Comparison of ENCODE assay signal across 9 mouse cellular contexts in the genomic region with DNA sequence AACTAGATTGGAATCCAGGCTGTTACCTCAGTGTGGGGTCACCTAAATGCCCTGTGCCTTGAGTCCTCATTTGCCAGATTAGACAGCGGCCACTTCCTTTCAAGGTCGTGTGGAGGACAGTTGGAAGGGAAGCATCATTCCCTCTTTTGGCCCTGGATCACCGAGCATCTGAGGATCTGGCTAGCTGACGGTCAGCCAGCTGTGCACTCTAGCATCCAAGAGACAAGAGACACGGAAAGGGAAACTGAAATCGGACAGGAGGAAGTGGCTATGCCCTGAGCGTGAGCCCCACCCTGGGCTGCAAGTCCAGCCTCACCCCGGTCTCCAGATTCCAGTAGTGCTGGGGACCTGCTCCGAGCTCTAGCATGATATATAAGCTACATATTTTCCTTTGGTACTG. TPM values are rescaled to one million over a fixed set of nuclear protein-coding genes. Genes with fewer than 3 reads are reported as not detected.
A peak's percentile ranks its signal among the peaks of the same experiment; 100 is the strongest.
DNase-seq lines count a peak whose midpoint lies in the region; ATAC-seq and TF ChIP-seq lines count a peak whose summit lies in the region.
"Had no signal": no experiment of that assay in that cellular context is flagged by ENCODE, and none has a peak within 500 bp of the region (broad histone marks: within the 10 kb centered on the region; RNA-seq: fewer than 3 reads in every experiment).

No protein-coding gene starts in this region.

- no peak overlapping the region for H3K27ac ChIP-seq in kidney, embryonic 14.5 days (ENCODE audit: low read depth, low read length)
- H3K27ac ChIP-seq in forebrain, postnatal 0 days (ENCODE audit: low read depth, low read length): no peak overlapping the region
- H3K27ac ChIP-seq in intestine, embryonic 15.5 days: 0 out of 2 replicates have a peak overlapping the region, but pooled peaks have one; percentile 42
- peak overlapping the region; percentile 76 for H3K27ac ChIP-seq in midbrain, embryonic 15.5 days

- ATAC-seq in kidney, embryonic 14.5 days (ENCODE audit: low FRiP score, low TSS enrichment): no peak
- no peak for ATAC-seq in forebrain, postnatal 0 days
- no peak for ATAC-seq in intestine, embryonic 15.5 days
- no peak for ATAC-seq in midbrain, embryonic 15.5 days (replicated peaks)

- WGBS in kidney, embryonic 14.5 days: 60% methylated on average over 9 of the region's 9 CpGs
- WGBS in forebrain, postnatal 0 days: 67% methylated on average over 9 of the region's 9 CpGs
- 55% methylated on average over 9 of the region's 9 CpGs for WGBS in intestine, embryonic 15.5 days
- WGBS in midbrain, embryonic 15.5 days: 71% methylated on average over 9 of the region's 9 CpGs

- no peaks in the 10 kb centered on the region for H3K9me3 ChIP-seq in kidney, embryonic 14.5 days (ENCODE audit: control insufficient read depth, low read length)
- H3K9me3 ChIP-seq in forebrain, postnatal 0 days (ENCODE audit: low read length): no peaks in the 10 kb centered on the region
- no peaks in the 10 kb centered on the region for H3K9me3 ChIP-seq in intestine, embryonic 15.5 days
- no peaks in the 10 kb centered on the region for H3K9me3 ChIP-seq in midbrain, embryonic 15.5 days

- peaks cover 21% of the 10 kb centered on the region for H3K4me1 ChIP-seq in kidney, embryonic 14.5 days (ENCODE audit: control insufficient read depth, insufficient read depth, low read length)
- peaks cover 5% of the 10 kb centered on the region; the same call in 1 of the 2 replicates for H3K4me1 ChIP-seq in forebrain, postnatal 0 days (ENCODE audit: insufficient read depth)
- peaks cover 21% of the 10 kb centered on the region for H3K4me1 ChIP-seq in intestine, embryonic 15.5 days (replicated peaks)
- H3K4me1 ChIP-seq in midbrain, embryonic 15.5 days: peaks cover 61% of the 10 kb centered on the region

- no peak overlapping the region for H3K4me2 ChIP-seq in kidney, embryonic 14.5 days (replicated peaks; ENCODE audit: low read depth, low read length)
- H3K4me2 ChIP-seq in forebrain, postnatal 0 days (ENCODE audit: low read depth): no peak overlapping the region; the same call in 1 of the 2 replicates
- H3K4me2 ChIP-seq in intestine, embryonic 15.5 days (replicated peaks): no peak overlapping the region
- H3K4me2 ChIP-seq in midbrain, embryonic 15.5 days: peak overlapping the region; percentile 56; the same call in 1 of the 2 replicates

- no peaks in the 10 kb centered on the region; the same call in 1 of the 2 replicates for H3K27me3 ChIP-seq in kidney, embryonic 14.5 days (ENCODE audit: control insufficient read depth, insufficient read depth, low read length)
- H3K27me3 ChIP-seq in forebrain, postnatal 0 days (ENCODE audit: insufficient read depth, low read length): no peaks in the 10 kb centered on the region
- H3K27me3 ChIP-seq in intestine, embryonic 15.5 days (replicated peaks): no peaks in the 10 kb centered on the region
- no peaks in the 10 kb centered on the region for H3K27me3 ChIP-seq in midbrain, embryonic 15.5 days (replicated peaks)

- H3K4me3 ChIP-seq in kidney, embryonic 14.5 days (ENCODE audit: low read length): no peak overlapping the region
- H3K4me3 ChIP-seq in forebrain, postnatal 0 days (ENCODE audit: low read depth, low read length): no peak overlapping the region
- H3K4me3 ChIP-seq in intestine, embryonic 15.5 days (replicated peaks): no peak overlapping the region
- no peak overlapping the region for H3K4me3 ChIP-seq in midbrain, embryonic 15.5 days

- H3K36me3 ChIP-seq in kidney, embryonic 14.5 days (ENCODE audit: control insufficient read depth, insufficient read depth, low read length): no peaks in the 10 kb centered on the region
- no peaks in the 10 kb centered on the region for H3K36me3 ChIP-seq in forebrain, postnatal 0 days (ENCODE audit: insufficient read depth)
- no peaks in the 10 kb centered on the region for H3K36me3 ChIP-seq in intestine, embryonic 15.5 days
- H3K36me3 ChIP-seq in midbrain, embryonic 15.5 days (replicated peaks): no peaks in the 10 kb centered on the region

- peak; percentile 39 for DNase-seq in kidney, adult 18-20 months
- DNase-seq in forebrain, postnatal 0 days: no peak
- no peak for DNase-seq in spleen, postnatal 10 days (ENCODE audit: low spot score in 2 of 2)
- DNase-seq in natural killer cell, adult 2 months (ENCODE audit: low spot score in 2 of 2): no peak
- no peak for DNase-seq in yolk sac, embryonic 10.5 days (ENCODE audit: low spot score)

- TF ChIP-seq CTCF in forebrain, postnatal 0 days (IDR thresholded peaks at IDR 0.05; ENCODE audit: low read depth): no peak

- no peak overlapping the region for H3K9ac ChIP-seq in kidney, embryonic 14.5 days (ENCODE audit: low read depth, low read length)
- H3K9ac ChIP-seq in forebrain, postnatal 0 days: peak overlapping the region; percentile 59; the same call in 1 of the 2 replicates
- no peak overlapping the region for H3K9ac ChIP-seq in intestine, embryonic 15.5 days
- H3K9ac ChIP-seq in midbrain, embryonic 15.5 days: no peak overlapping the region

RNA-seq across cellular contexts. Expression of a gene that starts 39.4 kb away (rescaled TPM):
- polyA plus RNA-seq in kidney, embryonic 14.5 days (2014; fragmentation: Nextera tagmentation; extraction: Ambion mirVana): not detected in 2 replicates
- total RNA-seq in forebrain, postnatal 0 days (2014; rRNA removed): not detected in 2 replicates
- not detected in 2 replicates for polyA plus RNA-seq in forebrain, postnatal 0 days (2015; fragmentation: Nextera tagmentation; extraction: Ambion mirVana)
- polyA plus RNA-seq in intestine, embryonic 15.5 days (2015; fragmentation: Nextera tagmentation; extraction: Ambion mirVana): 7.8 TPM in 2 replicates
- not detected in 2 replicates for polyA plus RNA-seq in midbrain, embryonic 15.5 days (2015; fragmentation: Nextera tagmentation; extraction: Ambion mirVana)

RNA-seq across cellular contexts. Expression of a gene that starts 51.4 kb away (rescaled TPM):
- polyA plus RNA-seq in kidney, embryonic 14.5 days (2014; fragmentation: Nextera tagmentation; extraction: Ambion mirVana): not detected in 2 replicates
- total RNA-seq in forebrain, postnatal 0 days (2014; rRNA removed): 6.6 TPM in 1 of 2 replicates, not detected in the other
- 0.55 and 0.99 TPM in 2 replicates for polyA plus RNA-seq in forebrain, postnatal 0 days (2015; fragmentation: Nextera tagmentation; extraction: Ambion mirVana)
- 0.39 and 0.40 TPM in 2 replicates for polyA plus RNA-seq in intestine, embryonic 15.5 days (2015; fragmentation: Nextera tagmentation; extraction: Ambion mirVana)
- 0.14 and 0.15 TPM in 2 replicates for polyA plus RNA-seq in midbrain, embryonic 15.5 days (2015; fragmentation: Nextera tagmentation; extraction: Ambion mirVana)
- total RNA-seq: gastrocnemius, postnatal 4 days had no signal

RNA-seq across cellular contexts. Expression of a gene that starts 52.7 kb away (rescaled TPM):
- polyA plus RNA-seq in kidney, embryonic 14.5 days (2014; fragmentation: Nextera tagmentation; extraction: Ambion mirVana): 57.6 and 64.6 TPM in 2 replicates
- total RNA-seq in forebrain, postnatal 0 days (2014; rRNA removed): 391 and 470 TPM in 2 replicates
- polyA plus RNA-seq in forebrain, postnatal 0 days (2015; fragmentation: Nextera tagmentation; extraction: Ambion mirVana): 105 and 135 TPM in 2 replicates
- polyA plus RNA-seq in intestine, embryonic 15.5 days (2015; fragmentation: Nextera tagmentation; extraction: Ambion mirVana): 42.6 and 44.8 TPM in 2 replicates
- 181 and 185 TPM in 2 replicates for polyA plus RNA-seq in midbrain, embryonic 15.5 days (2015; fragmentation: Nextera tagmentation; extraction: Ambion mirVana)

Comparison
In these comparisons a context has a peak if more than half of its experiments do, and no peak if none do; other contexts are left out.
1. H3K27ac ChIP-seq: peak in intestine, embryonic 15.5 days (single experiment) and midbrain, embryonic 15.5 days (single experiment); none in kidney, embryonic 14.5 days (single experiment) and forebrain, postnatal 0 days (single experiment).